Mouse (Mus musculus) olfactory bulb, adult 2 months (tissue): Measurements from ENCODE around the gene Ptpn7. TPM values are rescaled to one million over a fixed set of nuclear protein-coding genes. Genes with fewer than 3 reads are reported as not detected.
"Not testable (repeated sequence)": the region's sequence is repeated elsewhere in the genome, so short reads cannot be mapped to it uniquely, and the experiment has no call there.

Source experiments
- H3K27ac ChIP-seq: fragments of 200-500 bp; 2 replicates; pipeline ENCODE4 v1.5.1; 2012; ENCODE audit warnings: low read depth, low read length; ENCODE audit not compliant: insufficient read depth
- H3K4me1 ChIP-seq: fragments of 200-500 bp; 2 replicates; pipeline ENCODE4 v1.6.1; 2012; ENCODE audit warnings: low read length; ENCODE audit not compliant: control insufficient read depth, insufficient read depth
- H3K4me3 ChIP-seq: fragments of 200-500 bp; 2 replicates; pipeline ENCODE4 v1.5.1; 2012; ENCODE audit warnings: mild to moderate bottlenecking, low read depth, low read length, moderate library complexity; ENCODE audit not compliant: insufficient read depth
- CTCF ChIP-seq: fragments of 200-500 bp; IDR thresholded peaks from 2 replicates; pipeline ENCODE4 v1.5.1; 2012; ENCODE audit warnings: low read depth, mild to moderate bottlenecking, low read length, moderate library complexity; ENCODE audit not compliant: insufficient read depth
- POLR2A ChIP-seq: fragments of 200-500 bp; IDR thresholded peaks from 2 replicates; pipeline ENCODE4 v1.6.1; 2012; ENCODE audit warnings: mild to moderate bottlenecking, low read depth, low read length, moderate library complexity; ENCODE audit not compliant: insufficient read depth
- WGBS: fragments of 180-500 bp; shearing (Covaris S2); methylation state at CpG from one replicate; pipeline ENCODE4 v1.1.7; 2018; 5-methylcytosine and 5-hydroxymethylcytosine counted together
- polyA plus RNA-seq: library from polyadenylated mRNA; stranded (reverse); fragments of >200 nt; gene quantifications from 2 replicates; pipeline ENCODE4 v1.2.4, GENCODE M21; 2012; ENCODE audit warnings: low replicate concordance; ENCODE audit not compliant: missing spikeins, insufficient read depth, insufficient read length

Ptpn7 gene
- polyA plus RNA-seq, 1 experiment = not detected

DNA sequence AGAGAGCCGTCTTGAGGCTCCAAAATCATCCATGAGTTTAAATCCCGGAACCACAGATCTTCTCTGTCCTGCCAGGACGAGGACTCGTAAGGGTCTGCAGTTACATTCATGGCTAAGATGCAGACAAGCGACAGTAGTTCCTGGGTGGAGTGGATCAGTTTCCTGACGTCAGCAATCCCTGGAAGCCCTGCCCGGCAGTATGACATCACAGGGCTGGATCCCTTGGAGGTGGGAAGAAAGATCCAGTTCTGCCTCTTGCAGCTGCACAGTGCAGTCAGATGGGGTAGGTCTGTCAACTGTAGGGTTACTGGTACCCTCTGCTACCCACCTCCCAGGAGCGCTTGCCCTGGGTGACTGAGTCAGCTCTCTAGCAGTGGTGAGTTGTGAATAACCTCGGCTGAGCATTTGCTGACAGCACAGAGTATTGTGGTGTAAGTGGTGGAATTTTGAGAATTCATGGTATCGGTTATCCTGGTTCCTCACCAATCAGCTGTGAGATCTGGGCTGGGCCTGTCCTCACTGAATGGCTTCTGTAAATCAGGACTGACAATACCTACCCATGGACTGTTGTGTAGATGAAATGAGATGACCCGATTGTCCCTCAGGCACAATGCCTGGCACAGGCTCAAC, 51.6 kb downstream of the Ptpn7 start:
- Histone ChIP-seq H3K4me3 (no peak overlapping the region), H3K27ac (0 out of 2 replicates have a peak overlapping the region, but pooled peaks have one; percentile 3), H3K4me1 (peaks cover 17% of the 10 kb centered on the region)
- 62% methylated on average over 11 of the region's 11 CpGs for WGBS
- no peak for TF ChIP-seq POLR2A
- no peak for TF ChIP-seq CTCF

DNA sequence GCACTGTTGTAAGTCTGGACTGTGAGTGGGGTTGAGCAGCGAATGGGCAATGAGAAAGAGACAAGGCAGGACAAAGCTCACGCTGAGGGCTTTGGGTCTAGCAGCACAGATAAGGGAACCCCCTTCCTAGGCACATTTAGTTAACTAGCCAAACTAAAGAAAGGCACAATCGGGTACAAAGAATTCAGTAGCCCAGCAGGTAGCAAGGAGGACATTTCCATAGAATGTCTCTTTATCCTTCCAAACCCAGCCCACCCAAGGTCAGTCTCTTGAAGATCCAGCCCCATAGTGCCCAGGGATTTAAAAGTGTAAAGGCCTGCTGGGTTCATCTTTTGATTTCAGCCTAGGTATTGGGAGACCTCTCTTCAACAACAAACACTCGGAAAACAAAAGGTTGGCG, 53.4 kb downstream of the Ptpn7 start:
- H3K4me3 ChIP-seq = no peak overlapping the region
- no peak overlapping the region for H3K27ac ChIP-seq
- TF ChIP-seq POLR2A = no peak
- TF ChIP-seq CTCF = no peak
- WGBS = 80% methylated on average over 5 of the region's 5 CpGs
- H3K4me1 ChIP-seq = peaks cover 17% of the 10 kb centered on the region

DNA sequence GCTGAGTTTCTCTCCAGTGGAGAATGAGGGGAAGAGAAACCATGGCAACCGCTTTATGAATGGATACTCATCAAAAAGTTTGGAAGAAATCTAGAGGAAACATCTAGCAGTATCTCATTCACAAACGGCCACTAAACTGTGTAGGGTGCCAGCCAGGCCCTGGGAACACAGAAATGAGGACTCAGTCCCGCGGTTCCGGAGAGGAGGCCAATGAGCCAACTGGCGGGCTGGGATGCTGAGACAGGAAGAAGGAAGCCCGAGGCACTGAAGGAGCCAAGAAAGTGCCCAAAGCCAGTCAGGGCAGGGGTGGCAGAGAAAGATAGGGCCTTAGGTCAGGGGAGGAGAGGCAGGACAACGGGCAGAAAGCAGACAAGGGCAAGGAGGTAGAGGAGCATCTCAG, 53.9 kb downstream of the Ptpn7 start:
- H3K4me3 ChIP-seq = no peak overlapping the region
- WGBS = 45% methylated on average over 8 of the region's 8 CpGs
- peaks cover 17% of the 10 kb centered on the region for H3K4me1 ChIP-seq
- no peak overlapping the region for H3K27ac ChIP-seq
- TF ChIP-seq POLR2A = no peak
- TF ChIP-seq CTCF = no peak

DNA sequence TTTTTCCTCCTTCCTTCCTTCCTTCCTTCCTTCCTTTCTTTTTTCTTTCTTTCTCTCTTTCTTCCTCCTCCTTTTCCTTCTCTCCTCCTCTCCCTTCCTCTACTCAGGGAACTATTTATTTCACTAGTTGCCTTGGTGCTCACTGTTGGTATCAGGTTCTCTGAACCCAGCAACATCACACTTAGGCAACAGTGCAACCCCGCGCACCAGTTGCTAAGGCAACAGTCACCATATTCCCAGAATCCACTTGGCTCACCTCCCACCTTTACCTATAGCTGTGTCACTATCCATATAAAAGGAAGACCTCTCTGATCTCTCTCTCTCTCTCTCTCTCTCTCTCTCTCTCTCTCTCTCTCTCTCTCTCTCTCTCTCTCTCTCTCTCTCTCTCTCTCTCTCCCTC, 54.5 kb downstream of the Ptpn7 start:
- H3K4me3 ChIP-seq, H3K27ac ChIP-seq: not testable (repeated sequence)
- peaks cover 17% of the 10 kb centered on the region for H3K4me1 ChIP-seq
- WGBS = 56% methylated on average over 2 of the region's 2 CpGs

DNA sequence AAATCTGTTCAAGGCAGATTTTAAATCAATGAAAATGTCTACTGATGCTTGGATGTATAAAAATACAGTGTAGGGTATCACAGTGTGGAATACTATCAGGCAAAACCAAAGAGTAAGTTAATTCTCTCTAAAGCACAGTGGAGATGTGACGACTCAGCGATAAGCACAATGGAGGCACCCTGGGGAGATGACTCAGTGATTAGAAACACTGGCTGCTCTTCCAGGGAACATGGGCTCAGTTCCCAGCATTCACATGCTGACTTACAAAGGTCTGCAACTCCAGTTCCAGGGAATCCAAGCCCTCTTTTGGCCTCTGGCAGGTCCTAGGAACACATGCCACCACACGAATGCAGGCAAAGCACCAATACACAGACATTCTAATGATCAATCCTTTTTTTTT, 55.7 kb downstream of the Ptpn7 start:
- Histone ChIP-seq H3K4me1 (peaks cover 13% of the 10 kb centered on the region), H3K27ac (no peak overlapping the region), H3K4me3 (no peak overlapping the region)
- TF ChIP-seq CTCF = no peak
- TF ChIP-seq POLR2A = no peak
- 9% methylated on average over 3 of the region's 3 CpGs for WGBS

- 92% methylated on average over 4 of the region's 4 CpGs for WGBS
- Histone ChIP-seq H3K4me1 (peaks cover 4% of the 10 kb centered on the region), H3K27ac (no peak overlapping the region), H3K4me3 (no peak overlapping the region)
- TF ChIP-seq CTCF (no peak), POLR2A (no peak)
Measured at GRCm38 (mm10) chr1:135189186-135189585, 56.7 kb downstream of the Ptpn7 start.

DNA sequence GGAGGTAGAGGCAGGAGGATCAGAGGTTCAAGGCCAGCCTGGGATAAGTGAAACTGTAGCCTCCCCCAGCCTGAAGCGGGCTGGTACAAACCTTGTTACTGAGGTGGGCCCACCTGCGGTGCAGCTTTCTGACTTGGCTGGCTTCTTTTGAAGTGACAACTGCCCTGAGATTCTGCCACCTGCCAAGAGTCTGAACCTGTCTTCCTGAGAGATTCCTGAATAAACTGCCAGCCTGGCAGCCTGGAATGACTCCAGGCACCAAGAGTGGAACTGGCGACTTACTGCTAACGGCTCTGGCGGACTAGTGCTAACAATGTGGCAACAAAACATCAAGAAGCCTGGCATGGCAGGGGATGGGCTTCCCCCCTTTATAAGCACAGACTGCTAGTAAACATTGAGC, 61.8 kb downstream of the Ptpn7 start:
- H3K4me3 ChIP-seq, H3K4me1 ChIP-seq, H3K27ac ChIP-seq: not testable (repeated sequence)
- 82% methylated on average over 5 of the region's 5 CpGs for WGBS

Other genes with a start within 250 kb of the Ptpn7 start
- gene Ppp1r12b, start 176.8 kb upstream of the Ptpn7 start, polyA plus RNA-seq = 34.2 and 262 TPM in 2 replicates
- not detected in 2 replicates for gene Ube2t, start 170.1 kb upstream of the Ptpn7 start, polyA plus RNA-seq
- 68.5 TPM in 1 of 2 replicates, not detected in the other for gene Lgr6, start 27.4 kb upstream of the Ptpn7 start, polyA plus RNA-seq
- gene Arl8a, start 14.1 kb downstream of the Ptpn7 start, polyA plus RNA-seq = 415 TPM in 1 of 2 replicates, not detected in the other
- not detected in 2 replicates for gene Gpr37l1, start 35.0 kb downstream of the Ptpn7 start, polyA plus RNA-seq
- not detected in 2 replicates for gene Elf3, start 125.9 kb downstream of the Ptpn7 start, polyA plus RNA-seq
- not detected in 2 replicates for gene Rnpep, start 151.4 kb downstream of the Ptpn7 start, polyA plus RNA-seq
- gene Timm17a, start 181.1 kb downstream of the Ptpn7 start, polyA plus RNA-seq = not detected in 2 replicates
- not detected in 2 replicates for gene Lmod1, start 192.1 kb downstream of the Ptpn7 start, polyA plus RNA-seq
- not detected in 2 replicates for gene Shisa4, start 242.5 kb downstream of the Ptpn7 start, polyA plus RNA-seq